Comparison of ENCODE assay signal across 29 mouse cellular contexts in genomic region chr2:84525047-84525446, GRCm38 (mm10). TPM values are rescaled to one million over a fixed set of nuclear protein-coding genes. Genes with fewer than 3 reads are reported as not detected.
DNase-seq lines count a peak whose midpoint lies in the region; ATAC-seq and TF ChIP-seq lines count a peak whose summit lies in the region.
"Had no signal": no experiment of that assay in that cellular context is flagged by ENCODE, and none has a peak within 500 bp of the region (broad histone marks: within the 10 kb centered on the region; RNA-seq: fewer than 3 reads in every experiment).

No protein-coding gene starts in this region.

- H3K27me3 ChIP-seq in lung, embryonic 14.5 days (ENCODE audit: insufficient read depth, low read length): no peaks in the 10 kb centered on the region
- no peaks in the 10 kb centered on the region for H3K27me3 ChIP-seq in testis, adult 2 months (ENCODE audit: control insufficient read depth, insufficient read depth, low read length)
- H3K27me3 ChIP-seq in forebrain, embryonic 15.5 days: no peaks in the 10 kb centered on the region
- H3K27me3 ChIP-seq: forebrain, embryonic 12.5 days; heart, embryonic 15.5 days; hindbrain, embryonic 12.5 days; kidney, embryonic 15.5 days; neural tube, embryonic 15.5 days; Patski had no signal

- peaks cover 66% of the 10 kb centered on the region; the same call in 1 of the 2 replicates for H3K79me2 ChIP-seq in macrophage (ENCODE audit: inconsistent target)

- H3K4me3 ChIP-seq in lung, embryonic 14.5 days (ENCODE audit: low read depth, low read length): no peak overlapping the region
- H3K4me3 ChIP-seq in testis, adult 2 months (ENCODE audit: control insufficient read depth, low read depth, low read length): no peak overlapping the region
- no peak overlapping the region for H3K4me3 ChIP-seq in macrophage (ENCODE audit: inconsistent target)
- no peak overlapping the region for H3K4me3 ChIP-seq in forebrain, embryonic 15.5 days
- H3K4me3 ChIP-seq: forebrain, embryonic 12.5 days; heart, embryonic 15.5 days; hindbrain, embryonic 12.5 days; kidney, embryonic 15.5 days; layer of hippocampus, adult 2 months; left cerebral cortex, adult 2 months; neural tube, embryonic 15.5 days had no signal

- TF ChIP-seq CTCF in lung, embryonic 14.5 days (IDR thresholded peaks at IDR 0.05; ENCODE audit: low read depth): no peak
- TF ChIP-seq CTCF in testis, adult 2 months (IDR thresholded peaks at IDR 0.05; ENCODE audit: control insufficient read depth, insufficient read depth, insufficient replicate concordance, low read depth, low read length): no peak

- H3K4me2 ChIP-seq in lung, embryonic 14.5 days: no peak overlapping the region
- no peak overlapping the region for H3K4me2 ChIP-seq in forebrain, embryonic 15.5 days (replicated peaks)
- H3K4me2 ChIP-seq: forebrain, embryonic 12.5 days; heart, embryonic 15.5 days; hindbrain, embryonic 12.5 days; kidney, embryonic 15.5 days; neural tube, embryonic 15.5 days had no signal

- WGBS in lung, embryonic 14.5 days: 41% methylated on average over 5 of the region's 5 CpGs
- 95% methylated on average over 5 of the region's 5 CpGs for WGBS in macrophage (ENCODE audit: missing documents)
- 93% methylated on average over 5 of the region's 5 CpGs for WGBS in forebrain, embryonic 15.5 days

- peaks cover 16% of the 10 kb centered on the region for H3K4me1 ChIP-seq in lung, embryonic 14.5 days (ENCODE audit: insufficient read depth)
- no peaks in the 10 kb centered on the region for H3K4me1 ChIP-seq in testis, adult 2 months (ENCODE audit: control insufficient read depth, insufficient read depth, low read length)
- no peaks in the 10 kb centered on the region for H3K4me1 ChIP-seq in forebrain, embryonic 15.5 days
- H3K4me1 ChIP-seq: forebrain, embryonic 12.5 days; heart, embryonic 15.5 days; hindbrain, embryonic 12.5 days; neural tube, embryonic 15.5 days had no signal

- no peak overlapping the region for H3K27ac ChIP-seq in lung, embryonic 14.5 days (ENCODE audit: low read depth)
- 0 out of 2 replicates have a peak overlapping the region, but pooled peaks have one; percentile 30 for H3K27ac ChIP-seq in testis, adult 2 months (ENCODE audit: control insufficient read depth, insufficient read depth, low read depth, low read length)
- H3K27ac ChIP-seq in macrophage: peak overlapping the region; percentile 78; the same call in 1 of the 2 replicates
- no peak overlapping the region for H3K27ac ChIP-seq in forebrain, embryonic 15.5 days (replicated peaks)
- H3K27ac ChIP-seq: forebrain, embryonic 12.5 days; heart, embryonic 15.5 days; hindbrain, embryonic 12.5 days; hindbrain, postnatal 0 days; kidney, embryonic 15.5 days; layer of hippocampus, adult 2 months; left cerebral cortex, adult 2 months; liver, embryonic 14.5 days; neural tube, embryonic 15.5 days had no signal

- no peak for TF ChIP-seq POLR2A in testis, adult 2 months (IDR thresholded peaks at IDR 0.05; ENCODE audit: control insufficient read depth, low read depth, low read length)

- H3K9ac ChIP-seq in lung, embryonic 14.5 days: no peak overlapping the region
- no peak overlapping the region for H3K9ac ChIP-seq in forebrain, embryonic 15.5 days (replicated peaks)
- H3K9ac ChIP-seq: forebrain, embryonic 12.5 days; heart, embryonic 15.5 days; hindbrain, embryonic 12.5 days; kidney, embryonic 15.5 days; liver, embryonic 14.5 days; neural tube, embryonic 15.5 days had no signal

- no peaks in the 10 kb centered on the region for H3K36me3 ChIP-seq in lung, embryonic 14.5 days (ENCODE audit: insufficient read depth)
- no peaks in the 10 kb centered on the region for H3K36me3 ChIP-seq in testis, adult 2 months (ENCODE audit: control insufficient read depth, insufficient read depth, low read length)
- peaks cover under 1% of the 10 kb centered on the region; the same call in 1 of the 2 replicates for H3K36me3 ChIP-seq in macrophage (ENCODE audit: inconsistent target)
- H3K36me3 ChIP-seq in forebrain, embryonic 15.5 days: no peaks in the 10 kb centered on the region
- H3K36me3 ChIP-seq: forebrain, embryonic 12.5 days; heart, embryonic 15.5 days; hindbrain, embryonic 12.5 days; kidney, embryonic 15.5 days; neural tube, embryonic 15.5 days had no signal

- ATAC-seq in lung, embryonic 14.5 days (ENCODE audit: insufficient read depth): peak; percentile 41; the same call in 1 of the 2 replicates
- ATAC-seq in forebrain, embryonic 15.5 days (replicated peaks): no peak
- ATAC-seq: hindbrain, postnatal 0 days; Patski had no signal

- no peak for DNase-seq in lung, embryonic 14.5 days
- DNase-seq in lung, postnatal 10 days: no peak
- no peak for DNase-seq in testis, postnatal 14 days (ENCODE audit: low spot score)
- no peak for DNase-seq in thymus, postnatal 36 days
- DNase-seq in cerebellum, postnatal 25 days: no peak
- DNase-seq: adrenal gland, postnatal 10 days; cerebellum, adult 11 months; cerebellum, postnatal 10 days; gastrocnemius, postnatal 14 days; kidney, adult 18-20 months; kidney, postnatal 25 days; left cerebral cortex, postnatal 4 days; midbrain, embryonic 14.5 days; retina, postnatal 1 day; right cerebral cortex, postnatal 14 days; thymus, postnatal 14 days had no signal

- H3K9me3 ChIP-seq in lung, embryonic 14.5 days (ENCODE audit: low read depth, low read length): no peaks in the 10 kb centered on the region
- no peaks in the 10 kb centered on the region for H3K9me3 ChIP-seq in forebrain, embryonic 15.5 days
- H3K9me3 ChIP-seq: forebrain, embryonic 12.5 days; heart, embryonic 15.5 days; hindbrain, embryonic 12.5 days; kidney, embryonic 15.5 days; neural tube, embryonic 15.5 days had no signal

RNA-seq across cellular contexts. Expression of gene Tfpi, which starts 48.5 kb away (rescaled TPM):
- polyA plus RNA-seq in lung, embryonic 14.5 days (2014; fragmentation: Nextera tagmentation; extraction: Ambion mirVana): 63.1 and 66.3 TPM in 2 replicates
- 1.2 and 1.5 TPM in 2 replicates for polyA plus RNA-seq in testis, adult 2 months (2012; rRNA removed)
- 10 to 100 TPM in 21 of 26 experiments, 1 to 10 TPM in 5; 5.7 to 25.7 (median 18.0) TPM for total RNA-seq in macrophage (2018; cell fraction: chromatin; rRNA removed)
- 10 to 100 TPM; 10.6 to 26.2 (median 17.2) TPM for total RNA-seq in macrophage (2018; cell fraction: cytosol; rRNA removed)
- 10 to 100 TPM in 25 of 26 experiments, 1 to 10 TPM in 1; 7.3 to 40.9 (median 21.0) TPM for total RNA-seq in macrophage (2018; cell fraction: nucleus; rRNA removed)
- polyA plus RNA-seq in macrophage (2018): 22.0 to 44.0 TPM (median 22.4 TPM) in 3 replicates
- 9.7 and 10.7 TPM in 2 replicates for polyA plus RNA-seq in forebrain, embryonic 15.5 days (2015; fragmentation: Nextera tagmentation; extraction: Ambion mirVana)

Comparison
In these comparisons a context has a peak if more than half of its experiments do, and no peak if none do; other contexts are left out.
1. H3K27ac ChIP-seq: peak in testis, adult 2 months (single experiment) and macrophage (single experiment); none in lung, embryonic 14.5 days (single experiment) and forebrain, embryonic 15.5 days (single experiment).